Mouse (Mus musculus): Measurements from ENCODE around the gene Fam178b. TPM values are rescaled to one million over a fixed set of nuclear protein-coding genes. Genes with fewer than 3 reads are reported as not detected.

Fam178b gene
- polyA plus RNA-seq, 1 experiment from 2014 or later, result 3.4 TPM

- 39% methylated on average over 10 of the region's 10 CpGs for WGBS
- peak; percentile 43; the same call in 1 of the 2 replicates for ATAC-seq (ENCODE audit: borderline replicate concordance, extremely low read depth, low FRiP score, low TSS enrichment)
Observed at GRCm38 (mm10) chr1:36595167-36595931, 87.6 kb downstream of the Fam178b start.

DNA sequence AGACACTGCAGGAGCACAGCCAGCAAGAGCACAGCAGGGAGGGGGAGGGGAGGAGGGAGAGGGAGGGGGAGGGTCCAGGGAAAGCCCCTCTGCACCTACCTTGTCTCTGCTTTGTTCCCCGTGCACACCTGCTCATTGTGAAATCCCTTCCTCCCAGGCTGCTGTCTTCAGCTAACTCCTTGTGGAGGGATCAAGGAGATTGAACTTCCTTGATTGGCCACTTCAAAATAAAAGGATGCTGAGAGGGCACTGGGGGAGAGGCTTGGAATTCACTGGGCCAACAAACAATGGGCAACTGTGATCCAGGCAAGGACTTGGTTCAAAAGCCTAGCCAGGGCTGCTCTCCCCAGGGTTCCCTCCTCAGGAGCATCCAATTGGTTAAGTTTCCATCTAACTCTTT lies 89.9 kb downstream of the Fam178b start:
- no peak for ATAC-seq (ENCODE audit: borderline replicate concordance, extremely low read depth, low FRiP score, low TSS enrichment)
- no peaks in the 10 kb centered on the region for H3K36me3 ChIP-seq
- no peak overlapping the region for H3K9ac ChIP-seq
- 33% methylated on average over 1 of the region's 1 CpGs for WGBS
- peaks cover 58% of the 10 kb centered on the region for H3K4me1 ChIP-seq
- no peak overlapping the region for H3K4me3 ChIP-seq
- H3K9me3 ChIP-seq, result no peaks in the 10 kb centered on the region
- H3K4me2 ChIP-seq, result no peak overlapping the region
- H3K27me3 ChIP-seq, result no peaks in the 10 kb centered on the region
- peak overlapping the region; percentile 73 for H3K27ac ChIP-seq

More at GRCm38 (mm10) chr1:36595167-36595931, 87.6 kb downstream of the Fam178b start:
- H3K4me1 ChIP-seq, result peaks cover 36% of the 10 kb centered on the region
- no peak overlapping the region; the same call in 1 of the 2 replicates for H3K4me2 ChIP-seq
- H3K27ac ChIP-seq, result peak overlapping the region; percentile 75
- no peaks in the 10 kb centered on the region for H3K36me3 ChIP-seq
- H3K9me3 ChIP-seq, result no peaks in the 10 kb centered on the region
- no peaks in the 10 kb centered on the region for H3K27me3 ChIP-seq
- H3K4me3 ChIP-seq, result no peak overlapping the region
- H3K9ac ChIP-seq, result no peak overlapping the region

DNA sequence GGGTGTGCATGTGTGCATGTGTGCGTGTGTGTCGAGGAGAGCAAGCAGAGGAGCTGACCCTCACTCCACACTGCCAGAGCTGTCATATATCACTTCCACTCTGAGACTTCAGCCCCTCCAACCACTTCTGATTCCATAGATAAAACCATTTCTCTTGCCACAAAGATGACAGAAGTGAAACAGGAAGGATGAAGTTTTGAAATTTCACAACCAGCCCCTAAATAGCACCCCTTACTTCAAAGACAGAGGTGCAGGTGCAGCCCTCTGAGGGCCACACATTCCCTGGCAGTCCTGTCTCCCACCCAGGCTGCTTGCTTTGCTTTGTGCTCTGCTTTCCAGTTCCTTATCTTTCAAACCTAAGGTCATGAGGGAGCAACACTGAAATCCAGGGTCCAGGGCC lies 91.6 kb downstream of the Fam178b start:
- Histone ChIP-seq H3K9ac (no peak overlapping the region), H3K27me3 (no peaks in the 10 kb centered on the region), H3K4me2 (no peak overlapping the region), H3K36me3 (no peaks in the 10 kb centered on the region), H3K4me3 (no peak overlapping the region), H3K9me3 (no peaks in the 10 kb centered on the region), H3K27ac (no peak overlapping the region), H3K4me1 (peaks cover 67% of the 10 kb centered on the region)
- WGBS, result 55% methylated on average over 2 of the region's 2 CpGs
- ATAC-seq (ENCODE audit: borderline replicate concordance, extremely low read depth, low FRiP score, low TSS enrichment), result no peak

DNA sequence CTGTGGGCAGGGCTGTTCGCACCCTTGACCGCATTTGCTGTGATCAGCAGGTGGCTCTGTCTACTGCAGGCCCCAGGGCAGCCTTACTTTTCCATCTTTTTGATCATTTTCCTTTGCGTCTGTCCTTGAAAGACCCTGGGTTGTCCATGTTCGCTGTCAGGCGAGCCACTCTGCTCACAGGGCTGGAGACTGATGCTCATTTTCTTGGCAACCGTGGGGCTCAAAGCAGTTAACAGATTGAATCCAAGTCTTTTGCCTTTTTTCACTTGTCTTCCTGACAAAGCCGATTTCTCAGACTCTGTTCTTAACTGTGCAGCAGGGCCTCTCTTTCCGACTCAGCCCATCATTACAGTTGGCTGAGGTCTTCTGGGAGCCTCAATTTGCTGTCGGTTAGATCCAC lies 92.3 kb downstream of the Fam178b start:
- Histone ChIP-seq H3K9ac (no peak overlapping the region), H3K4me3 (no peak overlapping the region), H3K36me3 (no peaks in the 10 kb centered on the region), H3K9me3 (no peaks in the 10 kb centered on the region), H3K27ac (peak overlapping the region; percentile 80; the same call in 1 of the 2 replicates), H3K27me3 (no peaks in the 10 kb centered on the region), H3K4me2 (no peak overlapping the region), H3K4me1 (peaks cover 63% of the 10 kb centered on the region)
- no peak for ATAC-seq (ENCODE audit: borderline replicate concordance, extremely low read depth, low FRiP score, low TSS enrichment)
- 59% methylated on average over 9 of the region's 9 CpGs for WGBS

DNA sequence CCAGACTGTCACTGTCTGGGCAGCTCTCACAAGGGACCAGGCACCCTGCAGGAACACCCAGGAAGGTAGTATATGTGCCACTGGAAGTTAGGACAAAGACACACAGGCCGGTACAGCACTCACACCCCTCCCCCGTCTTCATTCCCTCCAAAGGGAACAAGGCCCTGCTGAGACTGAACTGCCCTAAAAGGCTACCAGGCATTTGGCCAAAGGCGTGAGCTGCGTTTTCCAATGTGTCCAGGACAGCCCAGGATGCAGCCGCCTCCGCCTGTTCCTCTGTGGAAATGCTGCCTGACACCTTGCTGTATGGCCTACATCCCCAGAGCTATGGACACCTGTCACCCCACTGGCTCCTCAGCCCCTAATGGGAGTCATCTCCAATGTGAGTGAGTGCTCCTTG lies 93.5 kb downstream of the Fam178b start:
- H3K4me1 ChIP-seq, result peaks cover 54% of the 10 kb centered on the region
- H3K4me2 ChIP-seq, result no peak overlapping the region
- H3K9me3 ChIP-seq, result no peaks in the 10 kb centered on the region
- WGBS, result 37% methylated on average over 6 of the region's 6 CpGs
- H3K27ac ChIP-seq, result peak overlapping the region; percentile 80
- H3K27me3 ChIP-seq, result no peaks in the 10 kb centered on the region
- H3K9ac ChIP-seq, result no peak overlapping the region
- H3K36me3 ChIP-seq, result no peaks in the 10 kb centered on the region
- peak; percentile 52 for ATAC-seq (ENCODE audit: borderline replicate concordance, extremely low read depth, low FRiP score, low TSS enrichment)
- H3K4me3 ChIP-seq, result no peak overlapping the region

GRCm38 (mm10) chr1:36588476-36589450 lies 94.2 kb downstream of the Fam178b start:
- no peaks in the 10 kb centered on the region for H3K36me3 ChIP-seq
- peak overlapping the region; percentile 25; the same call in 1 of the 2 replicates for H3K4me2 ChIP-seq
- no peaks in the 10 kb centered on the region for H3K27me3 ChIP-seq
- H3K9ac ChIP-seq, result no peak overlapping the region
- ATAC-seq (ENCODE audit: borderline replicate concordance, extremely low read depth, low FRiP score, low TSS enrichment), result peak; percentile 76
- H3K27ac ChIP-seq, result peak overlapping the region; percentile 80
- H3K4me3 ChIP-seq, result no peak overlapping the region
- no peaks in the 10 kb centered on the region for H3K9me3 ChIP-seq
- WGBS, result 52% methylated on average over 13 of the region's 13 CpGs
- H3K4me1 ChIP-seq, result peaks cover 54% of the 10 kb centered on the region

DNA sequence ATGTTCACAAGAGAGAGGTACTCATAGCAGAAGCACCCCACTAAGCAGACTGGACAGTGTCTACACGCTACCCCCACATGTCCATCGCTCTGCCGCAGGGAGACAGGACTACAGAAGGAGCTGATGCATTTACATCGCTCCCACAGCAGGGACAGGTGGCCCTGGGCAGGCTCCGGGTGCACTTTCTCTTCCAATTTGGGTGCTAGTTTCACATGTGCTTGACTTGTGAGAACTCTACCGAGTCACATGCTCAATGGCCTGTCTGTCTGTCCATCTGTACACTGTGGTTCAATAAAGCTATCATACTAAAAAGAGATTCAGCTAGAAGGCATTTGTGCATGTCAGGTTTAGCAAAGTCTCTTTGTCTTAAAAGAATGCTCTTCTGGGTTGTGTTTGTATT lies 95.1 kb downstream of the Fam178b start:
- H3K27me3 ChIP-seq, result no peaks in the 10 kb centered on the region
- no peak overlapping the region for H3K9ac ChIP-seq
- no peak for ATAC-seq (ENCODE audit: borderline replicate concordance, extremely low read depth, low FRiP score, low TSS enrichment)
- H3K4me1 ChIP-seq, result peaks cover 56% of the 10 kb centered on the region
- 77% methylated on average over 6 of the region's 6 CpGs for WGBS
- no peak overlapping the region for H3K4me3 ChIP-seq
- no peak overlapping the region for H3K4me2 ChIP-seq
- no peaks in the 10 kb centered on the region for H3K9me3 ChIP-seq
- peak overlapping the region; percentile 80 for H3K27ac ChIP-seq
- no peaks in the 10 kb centered on the region for H3K36me3 ChIP-seq

- H3K27me3 ChIP-seq, result no peaks in the 10 kb centered on the region
- no peak for ATAC-seq (ENCODE audit: borderline replicate concordance, extremely low read depth, low FRiP score, low TSS enrichment)
- H3K36me3 ChIP-seq, result no peaks in the 10 kb centered on the region
- H3K9ac ChIP-seq, result no peak overlapping the region
- 31% methylated on average over 4 of the region's 4 CpGs for WGBS
- H3K4me2 ChIP-seq, result no peak overlapping the region
- H3K4me1 ChIP-seq, result peaks cover 53% of the 10 kb centered on the region
- H3K9me3 ChIP-seq, result no peaks in the 10 kb centered on the region
- no peak overlapping the region for H3K27ac ChIP-seq
- H3K4me3 ChIP-seq, result no peak overlapping the region
Observed at GRCm38 (mm10) chr1:36586288-36586687, 96.7 kb downstream of the Fam178b start.

DNA sequence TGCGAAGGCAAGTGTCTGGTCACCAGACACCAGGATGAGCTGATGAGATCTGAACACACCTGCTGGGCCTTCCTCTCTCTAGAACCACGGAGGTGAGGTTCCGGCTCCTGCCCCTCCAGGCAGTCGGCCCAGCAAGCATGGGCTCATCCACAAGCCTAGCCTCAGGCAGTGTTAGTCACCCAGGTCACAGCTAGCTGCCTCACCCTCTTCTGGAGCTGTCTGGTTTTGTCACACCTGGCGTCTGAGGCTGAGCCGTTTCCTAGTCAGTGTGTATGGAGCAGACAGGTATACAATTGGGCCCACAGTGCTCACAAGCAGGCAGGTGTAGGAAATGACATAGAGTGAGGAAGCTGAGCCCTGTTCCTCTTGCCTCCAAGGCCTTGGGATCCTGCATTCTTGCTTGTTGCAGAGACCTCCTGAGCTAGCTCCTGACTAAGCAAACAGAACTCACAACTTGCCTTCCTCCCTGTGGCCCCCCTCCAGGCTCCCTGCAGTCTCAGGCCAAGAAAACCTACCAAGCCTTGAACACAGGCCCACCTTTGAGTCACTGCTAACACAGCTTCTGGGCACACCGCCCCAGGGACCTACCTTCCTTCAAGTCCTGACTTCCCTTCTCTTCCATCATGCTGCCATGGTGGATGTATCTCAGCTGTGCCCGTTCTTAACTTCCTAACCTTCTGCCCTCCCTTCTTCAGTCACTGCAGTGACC lies 99.4 kb downstream of the Fam178b start:
- Histone ChIP-seq H3K36me3 (no peaks in the 10 kb centered on the region), H3K9me3 (no peaks in the 10 kb centered on the region), H3K4me2 (no peak overlapping the region), H3K4me1 (peaks cover 45% of the 10 kb centered on the region), H3K4me3 (no peak overlapping the region), H3K27me3 (no peaks in the 10 kb centered on the region), H3K9ac (no peak overlapping the region), H3K27ac (no peak overlapping the region)
- WGBS, result 72% methylated on average over 8 of the region's 8 CpGs
- no peak for ATAC-seq (ENCODE audit: borderline replicate concordance, extremely low read depth, low FRiP score, low TSS enrichment)

DNA sequence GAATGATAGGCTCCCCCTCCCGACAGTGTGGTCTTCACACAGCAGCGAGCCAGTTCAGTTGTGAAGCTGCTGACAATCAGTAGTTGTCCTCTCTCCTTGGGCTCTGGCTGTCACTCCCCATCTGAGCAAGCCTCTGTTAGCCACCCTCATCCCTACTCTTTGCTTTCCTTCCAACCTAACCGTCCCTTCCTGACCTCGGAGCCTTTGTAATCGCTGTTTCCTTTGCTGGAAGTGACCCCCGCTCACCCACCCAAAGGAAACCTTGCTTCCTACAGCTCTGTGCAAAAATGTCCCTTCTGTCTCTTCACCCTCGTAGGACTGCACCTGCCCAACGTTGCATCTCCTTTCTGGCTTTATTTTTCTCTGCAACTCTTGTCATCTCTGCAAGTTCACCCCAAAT lies 100.8 kb downstream of the Fam178b start:
- Histone ChIP-seq H3K36me3 (no peaks in the 10 kb centered on the region), H3K4me2 (no peak overlapping the region), H3K9ac (no peak overlapping the region), H3K27ac (0 out of 2 replicates have a peak overlapping the region, but pooled peaks have one; percentile 4), H3K9me3 (no peaks in the 10 kb centered on the region), H3K4me3 (no peak overlapping the region), H3K4me1 (peaks cover 34% of the 10 kb centered on the region), H3K27me3 (no peaks in the 10 kb centered on the region)
- ATAC-seq (ENCODE audit: borderline replicate concordance, extremely low read depth, low FRiP score, low TSS enrichment), result no peak
- WGBS, result 68% methylated on average over 8 of the region's 8 CpGs

- Histone ChIP-seq H3K27ac (peak overlapping the region; percentile 92), H3K27me3 (no peaks in the 10 kb centered on the region), H3K4me3 (no peak overlapping the region), H3K9me3 (no peaks in the 10 kb centered on the region), H3K4me1 (peaks cover 37% of the 10 kb centered on the region), H3K36me3 (no peaks in the 10 kb centered on the region), H3K4me2 (no peak overlapping the region), H3K9ac (no peak overlapping the region)
- no peak for ATAC-seq (ENCODE audit: borderline replicate concordance, extremely low read depth, low FRiP score, low TSS enrichment)
- WGBS, result 77% methylated on average over 5 of the region's 5 CpGs
Observed at GRCm38 (mm10) chr1:36581260-36581659, 101.7 kb downstream of the Fam178b start.

All from lung, embryonic 15.5 days (tissue).